Mouse (Mus musculus) liver, embryonic 14.5 days (tissue): ENCODE measurements around the gene Gstp2. TPM values are rescaled to one million over a fixed set of nuclear protein-coding genes. Genes with fewer than 3 reads are reported as not detected.
"Not testable (repeated sequence)": the region's sequence is repeated elsewhere in the genome, so short reads cannot be mapped to it uniquely, and the experiment has no call there.

ENCODE experiments used
- ATAC-seq: fragments of 200-750 bp; cut with Nextera tagmentation; 2 replicates; pipeline ENCODE4 v1.8.0; 2017; ENCODE audit warnings: moderate number of reproducible peaks, mild to moderate bottlenecking, moderate library complexity; ENCODE audit not compliant: insufficient read depth
- DNase-seq, 3 experiments: peaks; one replicate each; pipeline ENCODE4 v3.0.0-alpha.2; 2012 to 2013; ENCODE audit warnings: low read depth in 3 of 3, low spot score in 3 of 3
- H3K27ac ChIP-seq: fragments of 300-500 bp; sonication (generic); 2 replicates; pipeline ENCODE4 v1.5.1; 2014; ENCODE audit warnings: moderate library complexity, mild to moderate bottlenecking, control low read depth, inconsistent platforms
- H3K27me3 ChIP-seq: fragments of 300-500 bp; sonication (generic); 2 replicates; pipeline ENCODE4 v1.6.1; 2014; ENCODE audit warnings: mild to moderate bottlenecking, low read length, moderate library complexity; ENCODE audit not compliant: control insufficient read depth, insufficient read depth
- H3K36me3 ChIP-seq: fragments of 300-500 bp; sonication (generic); replicated peaks from 2 replicates; pipeline ENCODE4 v1.6.1; 2014; ENCODE audit warnings: low read depth; ENCODE audit not compliant: control insufficient read depth, insufficient read depth
- H3K4me1 ChIP-seq, 2 experiments: fragments of 200-500 bp in 1 of 2; fragments of 300-500 bp in 1 of 2; sonication (generic) in 1 of 2; replicated peaks; 2 replicates each; pipeline ENCODE4 v1.6.1; 2012 to 2014; ENCODE audit warnings: antibody characterized with exemption in 1 of 2, inconsistent platforms in 1 of 2, low read length in 1 of 2; ENCODE audit not compliant: control insufficient read depth in 2 of 2, insufficient read depth in 2 of 2
- H3K4me2 ChIP-seq: fragments of 300-500 bp; sonication (generic); 2 replicates; pipeline ENCODE4 v1.6.1; 2014; ENCODE audit warnings: low read depth, mild to moderate bottlenecking, control low read depth, moderate library complexity
- H3K4me3 ChIP-seq, 2 experiments: fragments of 200-500 bp in 1 of 2; fragments of 300-500 bp in 1 of 2; sonication (generic) in 1 of 2; 2 replicates each; pipeline ENCODE4 v1.5.1; 2012 to 2014; ENCODE audit warnings: low read depth in 2 of 2, low read length in 2 of 2, mild to moderate bottlenecking in 2 of 2, control low read depth in 1 of 2, inconsistent platforms in 1 of 2, moderate library complexity in 1 of 2; ENCODE audit not compliant: insufficient read depth in 1 of 2
- H3K9ac ChIP-seq: fragments of 300-500 bp; sonication (generic); replicated peaks from 2 replicates; pipeline ENCODE4 v1.6.1; 2014; ENCODE audit warnings: mild to moderate bottlenecking, control low read depth, moderate library complexity
- H3K9me3 ChIP-seq: fragments of 300-500 bp; sonication (generic); 2 replicates; pipeline ENCODE4 v1.6.1; 2016; ENCODE audit warnings: low read length, mixed read lengths; ENCODE audit not compliant: control insufficient read depth
- CTCF ChIP-seq: IDR thresholded peaks from 2 replicates; pipeline ENCODE4 v1.5.1; 2016; ENCODE audit warnings: antibody characterized with exemption, low read depth, control low read depth
- EP300 ChIP-seq: IDR thresholded peaks from 2 replicates; pipeline ENCODE4 v1.6.1; 2016; ENCODE audit warnings: antibody characterized with exemption, low read depth
- WGBS: fragments of 180-500 bp; shearing (Covaris S2); extraction: QIAGEN DNeasy Blood & Tissue Kit; methylation state at CpG from one replicate; pipeline ENCODE4 v1.1.7; 2014; ENCODE audit not compliant: insufficient replicate concordance; 5-methylcytosine and 5-hydroxymethylcytosine counted together
- polyA plus RNA-seq, 2 experiments: library from polyadenylated mRNA; depleted of rRNA in 1 of 2; stranded (reverse) in 1 of 2; unstranded in 1 of 2; fragments of >200 nt; fragmentation: Nextera tagmentation in 1 of 2; extraction: Ambion mirVana in 1 of 2; gene quantifications; 2 replicates each; pipeline versions ENCODE4 v1.2.1 to v1.2.3; 2012 to 2014

Gstp2 gene
- polyA plus RNA-seq, 2 experiments = 6.9 to 7.9 TPM

DNA sequence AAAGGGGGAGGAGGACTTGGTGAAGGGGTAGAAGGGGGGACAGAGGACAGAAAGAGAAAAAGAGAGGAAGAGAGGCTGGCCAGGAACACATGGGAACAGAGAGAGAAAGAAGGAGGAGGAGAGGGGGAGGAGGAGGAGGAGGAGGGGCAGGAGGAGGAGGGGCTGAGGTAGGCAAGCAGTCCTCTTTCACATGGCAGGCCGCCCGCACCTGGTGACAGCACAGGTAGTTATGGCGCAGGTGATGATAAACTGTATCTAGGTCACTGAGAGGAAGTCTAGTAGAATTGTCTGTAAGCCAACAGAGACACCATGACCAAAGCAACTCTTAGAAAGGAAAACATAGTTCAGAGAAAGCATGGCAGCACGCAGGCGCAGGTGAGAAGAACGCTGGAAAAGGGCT is 25.6 kb upstream of the Gstp2 start:
- Histone ChIP-seq H3K4me2 (no peak overlapping the region), H3K36me3 (no peaks in the 10 kb centered on the region), H3K4me1 (peaks cover 2 to 9% of the 10 kb centered on the region in 2 experiments; a peak in 1 of 4 replicates), H3K4me3 (no peak overlapping the region), H3K27ac (no peak overlapping the region), H3K9me3 (no peaks in the 10 kb centered on the region), H3K9ac (no peak overlapping the region), H3K27me3 (no peaks in the 10 kb centered on the region)
- WGBS = 79% methylated on average over 6 of the region's 6 CpGs
- no peak for ATAC-seq
- TF ChIP-seq EP300 (no peak), CTCF (no peak)
- no peak for DNase-seq

DNA sequence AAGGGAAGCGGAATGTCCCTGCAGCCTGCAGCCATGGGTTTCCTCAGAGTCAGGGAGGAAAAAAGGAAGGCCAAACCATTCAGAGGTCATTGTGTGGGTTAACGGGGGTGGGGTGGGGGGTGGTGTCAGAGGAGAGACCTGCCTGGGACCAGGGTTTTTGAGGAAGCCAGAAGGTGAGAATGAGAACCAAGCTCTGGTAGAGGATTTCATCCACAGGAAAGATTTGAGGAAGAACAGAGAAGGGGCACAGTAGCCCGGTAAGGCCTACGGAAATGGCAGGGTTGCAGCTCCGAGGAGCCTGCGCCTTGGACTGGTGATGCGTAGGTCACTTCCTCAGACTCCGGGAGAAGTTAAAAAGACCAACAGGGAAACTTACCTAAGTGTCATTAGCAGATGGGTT is 24.9 kb upstream of the Gstp2 start:
- Histone ChIP-seq H3K4me3 (no peak overlapping the region), H3K27me3 (no peaks in the 10 kb centered on the region), H3K9ac (no peak overlapping the region), H3K36me3 (no peaks in the 10 kb centered on the region), H3K27ac (no peak overlapping the region), H3K4me2 (no peak overlapping the region), H3K9me3 (no peaks in the 10 kb centered on the region), H3K4me1 (peaks cover 2 to 9% of the 10 kb centered on the region in 2 experiments; a peak in 1 of 4 replicates)
- ATAC-seq = 0 out of 2 replicates have a peak, but pooled peaks have one; percentile 23
- TF ChIP-seq EP300 = no peak
- no peak for DNase-seq
- WGBS = 42% methylated on average over 8 of the region's 8 CpGs

DNA sequence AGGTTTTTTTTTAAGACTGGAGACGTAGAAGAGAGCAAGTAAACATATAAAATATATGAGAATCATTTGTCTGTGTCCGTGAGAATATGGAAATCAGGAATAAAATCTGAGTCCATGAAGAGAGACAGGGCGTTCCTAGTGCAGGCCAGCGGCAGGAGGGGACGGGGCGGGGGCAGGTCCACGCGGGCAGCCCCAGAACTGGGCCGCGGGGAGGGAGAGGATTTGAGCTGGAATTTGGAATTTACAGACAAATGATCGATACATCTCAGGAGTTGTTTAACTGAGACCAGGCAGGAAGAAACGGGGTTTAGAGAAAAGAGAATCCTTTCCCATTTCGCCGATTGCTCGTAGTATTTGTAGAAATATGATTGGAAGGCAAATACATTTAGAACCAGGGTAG is 24.5 kb upstream of the Gstp2 start:
- H3K4me1 ChIP-seq = peaks cover 2 to 9% of the 10 kb centered on the region in 2 experiments; a peak in 1 of 4 replicates
- TF ChIP-seq CTCF (no peak), EP300 (no peak)
- ATAC-seq (no peak), DNase-seq (no peak)
- no peak overlapping the region for H3K9ac ChIP-seq
- no peaks in the 10 kb centered on the region for H3K27me3 ChIP-seq
- 55% methylated on average over 15 of the region's 15 CpGs for WGBS
- no peaks in the 10 kb centered on the region for H3K9me3 ChIP-seq
- H3K4me3 ChIP-seq = no peak overlapping the region
- no peaks in the 10 kb centered on the region for H3K36me3 ChIP-seq
- no peak overlapping the region for H3K4me2 ChIP-seq
- no peak overlapping the region for H3K27ac ChIP-seq

- DNase-seq (no peak), ATAC-seq (no peak)
- Histone ChIP-seq H3K9ac (no peak overlapping the region), H3K4me2 (no peak overlapping the region), H3K4me3 (no peak overlapping the region), H3K9me3 (no peaks in the 10 kb centered on the region), H3K27ac (peak overlapping the region; percentile 28), H3K36me3 (no peaks in the 10 kb centered on the region), H3K4me1 (peaks cover 2 to 9% of the 10 kb centered on the region in 2 experiments; a peak in 1 of 4 replicates), H3K27me3 (no peaks in the 10 kb centered on the region)
- no peak for TF ChIP-seq CTCF
- no peak for TF ChIP-seq EP300
- WGBS = 65% methylated on average over 15 of the region's 15 CpGs
Observed at GRCm38 (mm10) chr19:4068717-4069410, 23.0 kb upstream of the Gstp2 start.

DNA sequence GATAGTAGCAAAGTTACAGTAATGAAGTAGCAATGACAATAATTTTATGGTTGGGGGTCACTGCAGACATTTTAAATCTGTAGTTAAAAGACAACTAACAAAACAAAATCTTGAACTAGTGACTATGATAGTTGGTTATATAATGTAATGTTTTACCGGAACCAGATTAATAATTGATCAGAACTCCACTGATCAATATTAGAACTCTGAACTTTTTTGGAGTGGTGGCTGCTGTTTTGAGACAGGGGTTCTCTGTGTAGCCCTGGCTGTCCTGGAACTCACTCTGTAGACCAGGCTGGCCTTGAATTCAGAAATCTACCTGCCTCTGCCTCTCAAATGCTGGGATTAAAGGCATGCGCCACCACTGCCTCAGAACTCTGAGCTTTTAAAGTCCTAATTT is 22.4 kb upstream of the Gstp2 start:
- H3K4me3 ChIP-seq, H3K4me2 ChIP-seq, H3K36me3 ChIP-seq, H3K9me3 ChIP-seq, H3K4me1 ChIP-seq, DNase-seq, H3K27me3 ChIP-seq, H3K9ac ChIP-seq, ATAC-seq: not testable (repeated sequence)
- WGBS = 77% methylated on average over 2 of the region's 2 CpGs
- H3K27ac ChIP-seq = peak overlapping the region; percentile 28
